Mouse (Mus musculus) bone marrow, adult 2 months (tissue): Measurements from ENCODE around the gene Ahcy. TPM values are rescaled to one million over a fixed set of nuclear protein-coding genes. Genes with fewer than 3 reads are reported as not detected.
A peak's percentile ranks its signal among the peaks of the same experiment; 100 is the strongest.
"Not testable (repeated sequence)": the region's sequence is repeated elsewhere in the genome, so short reads cannot be mapped to it uniquely, and the experiment has no call there.

Experiments used
- H3K27ac ChIP-seq: fragments of 200-500 bp; 2 replicates; pipeline ENCODE4 v1.5.1; 2012; ENCODE audit warnings: low read depth, mild to moderate bottlenecking, control low read depth, inconsistent platforms, low read length; ENCODE audit not compliant: control insufficient read depth, poor library complexity, insufficient read depth
- H3K4me1 ChIP-seq: fragments of 200-500 bp; 2 replicates; pipeline ENCODE4 v1.6.1; 2011; ENCODE audit warnings: low read length; ENCODE audit not compliant: control insufficient read depth, insufficient read depth
- H3K4me3 ChIP-seq: fragments of 200-500 bp; replicated peaks from 2 replicates; pipeline ENCODE3; 2011; ENCODE audit warnings: mild to moderate bottlenecking, low read depth, low read length, control low read depth; ENCODE audit not compliant: control insufficient read depth
- CTCF ChIP-seq: fragments of 200-500 bp; IDR thresholded peaks from 2 replicates; pipeline ENCODE4 v1.5.1; 2011; ENCODE audit warnings: low read length, control low read depth; ENCODE audit not compliant: control insufficient read depth, insufficient read depth
- POLR2A ChIP-seq: fragments of 200-500 bp; IDR thresholded peaks from 2 replicates; pipeline ENCODE4 v1.6.1; 2011; ENCODE audit warnings: low read depth, mild to moderate bottlenecking, control low read depth, low read length, borderline replicate concordance; ENCODE audit not compliant: control insufficient read depth
- WGBS: fragments of 180-500 bp; shearing (Covaris S2); methylation state at CpG from one replicate; pipeline ENCODE4 v1.1.7; 2018; 5-methylcytosine and 5-hydroxymethylcytosine counted together
- polyA plus RNA-seq: library from polyadenylated mRNA; stranded (reverse); fragments of >200 nt; gene quantifications from 2 replicates; pipeline ENCODE4 v1.2.4, GENCODE M21; 2011; ENCODE audit warnings: low replicate concordance; ENCODE audit not compliant: missing spikeins, insufficient read depth, insufficient read length

The Ahcy gene
- polyA plus RNA-seq, 1 experiment: 18.5 TPM

- H3K4me1 ChIP-seq: no peaks in the 10 kb centered on the region
- no peak overlapping the region for H3K27ac ChIP-seq
- WGBS: 75% methylated on average over 5 of the region's 5 CpGs
- no peak overlapping the region for H3K4me3 ChIP-seq
- no peak for TF ChIP-seq POLR2A
- no peak for TF ChIP-seq CTCF
These were observed 18.2 kb downstream of the Ahcy start for GRCm38 (mm10) chr2:155056076-155056578.

- H3K27ac ChIP-seq: no peak overlapping the region
- H3K4me1 ChIP-seq: no peaks in the 10 kb centered on the region
- TF ChIP-seq POLR2A (no peak), CTCF (no peak)
- WGBS: 74% methylated on average over 3 of the region's 3 CpGs
- H3K4me3 ChIP-seq: no peak overlapping the region
These were observed 19.6 kb downstream of the Ahcy start for GRCm38 (mm10) chr2:155054672-155055071.

- H3K4me1 ChIP-seq: not testable (repeated sequence)
These were observed 20.8 kb downstream of the Ahcy start for GRCm38 (mm10) chr2:155053512-155053911.

GRCm38 (mm10) chr2:155052681-155053080 is 21.6 kb downstream of the Ahcy start:
- H3K4me3 ChIP-seq: no peak overlapping the region
- TF ChIP-seq POLR2A: no peak
- TF ChIP-seq CTCF: no peak
- 78% methylated on average over 2 of the region's 2 CpGs for WGBS
- H3K27ac ChIP-seq: no peak overlapping the region
- no peaks in the 10 kb centered on the region for H3K4me1 ChIP-seq

More at GRCm38 (mm10) chr2:155053512-155053911, 20.8 kb downstream of the Ahcy start:
- H3K4me3 ChIP-seq, H3K27ac ChIP-seq: not testable (repeated sequence)
- WGBS: 69% methylated on average over 8 of the region's 8 CpGs

GRCm38 (mm10) chr2:155051622-155052351 is 22.5 kb downstream of the Ahcy start:
- Histone ChIP-seq H3K4me3 (no peak overlapping the region), H3K4me1 (no peaks in the 10 kb centered on the region), H3K27ac (no peak overlapping the region)
- TF ChIP-seq CTCF (no peak), POLR2A (no peak)
- WGBS: 30% methylated on average over 9 of the region's 9 CpGs

GRCm38 (mm10) chr2:155050504-155051236 is 23.6 kb downstream of the Ahcy start:
- Histone ChIP-seq H3K4me3 (peak overlapping the region; percentile 74), H3K4me1 (no peaks in the 10 kb centered on the region), H3K27ac (peak overlapping the region; percentile 64)
- no peak; the same call in 1 of the 2 replicates for TF ChIP-seq CTCF
- TF ChIP-seq POLR2A: peak; percentile 98
- WGBS: 1% methylated on average over 45 of the region's 45 CpGs

GRCm38 (mm10) chr2:155050108-155050503 is 24.2 kb downstream of the Ahcy start:
- Histone ChIP-seq H3K27ac (peak overlapping the region; percentile 64; the same call in 1 of the 2 replicates), H3K4me3 (peak overlapping the region; percentile 74), H3K4me1 (no peaks in the 10 kb centered on the region)
- 35% methylated on average over 5 of the region's 5 CpGs for WGBS
- TF ChIP-seq CTCF: no peak
- TF ChIP-seq POLR2A: no peak

- WGBS: 71% methylated on average over 7 of the region's 7 CpGs
These were observed 26.7 kb downstream of the Ahcy start for GRCm38 (mm10) chr2:155047452-155048178.

More at GRCm38 (mm10) chr2:155047452-155048178, 26.7 kb downstream of the Ahcy start:
- H3K4me1 ChIP-seq: no peaks in the 10 kb centered on the region
- H3K27ac ChIP-seq: no peak overlapping the region
- TF ChIP-seq POLR2A (no peak), CTCF (no peak)
- no peak overlapping the region for H3K4me3 ChIP-seq
